ENCODE assay signal across 19 mouse cellular contexts in genomic region chr3:89788680-89789352, GRCm38 (mm10). TPM values are rescaled to one million over a fixed set of nuclear protein-coding genes. Genes with fewer than 3 reads are reported as not detected.
DNase-seq lines count a peak whose midpoint lies in the region; ATAC-seq and TF ChIP-seq lines count a peak whose summit lies in the region.
"Had no signal": no experiment of that assay in that cellular context is flagged by ENCODE, and none has a peak within 500 bp of the region (broad histone marks: within the 10 kb centered on the region; RNA-seq: fewer than 3 reads in every experiment).

No protein-coding gene starts in this region.

- H3K27ac ChIP-seq in heart, embryonic 10.5 days, result no peak overlapping the region
- H3K27ac ChIP-seq in lung, embryonic 14.5 days (ENCODE audit: low read depth), result no peak overlapping the region
- H3K27ac ChIP-seq in ES-E14 (ENCODE audit: insufficient read depth, low read depth, low read length, poor library complexity, severe bottlenecking), result peak overlapping the region; percentile 8; the same call in 1 of the 2 replicates
- no peak overlapping the region for H3K27ac ChIP-seq in limb, embryonic 10.5 days
- H3K27ac ChIP-seq: embryonic facial prominence, embryonic 12.5 days; heart, adult 2 months; kidney, postnatal 0 days; limb, embryonic 15.5 days; neural tube, embryonic 13.5 days had no signal

- H3K4me3 ChIP-seq in heart, embryonic 10.5 days, result no peak overlapping the region
- H3K4me3 ChIP-seq in lung, embryonic 14.5 days (ENCODE audit: low read depth, low read length), result no peak overlapping the region
- H3K4me3 ChIP-seq in ES-E14 (ENCODE audit: insufficient read depth in 1 of 2, low read depth in 1 of 2, low read length in 2 of 2, poor library complexity in 1 of 2, severe bottlenecking in 1 of 2), result peak overlapping the region; percentile 18 to 45; a peak in 3 of 4 replicates
- H3K4me3 ChIP-seq in limb, embryonic 10.5 days, result no peak overlapping the region
- H3K4me3 ChIP-seq: embryonic facial prominence, embryonic 12.5 days; heart, adult 2 months; limb, embryonic 15.5 days; neural tube, embryonic 13.5 days had no signal

- in situ Hi-C loops in ES-E14 (cut with MboI; ENCODE audit: low sequenced_read_pairs in 2 of 2, unreplicated experiment in 2 of 2), result no loop called here

- peaks cover 14% of the 10 kb centered on the region; the same call in 1 of the 2 replicates for H3K27me3 ChIP-seq in heart, embryonic 10.5 days (ENCODE audit: insufficient read depth, poor library complexity, severe bottlenecking)
- H3K27me3 ChIP-seq in lung, embryonic 14.5 days (ENCODE audit: insufficient read depth, low read length), result no peaks in the 10 kb centered on the region
- H3K27me3 ChIP-seq in limb, embryonic 10.5 days (ENCODE audit: low read depth, poor library complexity, severe bottlenecking), result no peaks in the 10 kb centered on the region
- H3K27me3 ChIP-seq: embryonic facial prominence, embryonic 12.5 days; limb, embryonic 15.5 days; neural tube, embryonic 13.5 days had no signal

- 72% methylated on average over 16 of the region's 16 CpGs for WGBS in heart, embryonic 10.5 days
- WGBS in lung, embryonic 14.5 days, result 72% methylated on average over 16 of the region's 16 CpGs
- 79% methylated on average over 16 of the region's 16 CpGs for WGBS in limb, embryonic 10.5 days

- intact Hi-C loops in heart, postnatal 36 days (cut with DNase I), result loop anchor here (5.0 kb wide), 1 partner anchor 173 kb away; the partner anchor contains the start of gene Atp8b2

- ATAC-seq in lung, embryonic 14.5 days (ENCODE audit: insufficient read depth), result no peak

- H3K9me3 ChIP-seq in heart, embryonic 10.5 days, result no peaks in the 10 kb centered on the region
- H3K9me3 ChIP-seq in lung, embryonic 14.5 days (ENCODE audit: low read depth, low read length), result no peaks in the 10 kb centered on the region
- no peaks in the 10 kb centered on the region for H3K9me3 ChIP-seq in ES-E14 (ENCODE audit: control insufficient read depth, insufficient read depth, low read depth, low read length)
- H3K9me3 ChIP-seq in limb, embryonic 10.5 days (replicated peaks), result no peaks in the 10 kb centered on the region
- H3K9me3 ChIP-seq: embryonic facial prominence, embryonic 12.5 days; limb, embryonic 15.5 days; neural tube, embryonic 13.5 days had no signal

- peak; percentile 72 for DNase-seq in heart, embryonic 10.5 days (ENCODE audit: low spot score)
- no peak for DNase-seq in heart, postnatal 36 days
- no peak for DNase-seq in lung, embryonic 14.5 days
- no peak for DNase-seq in lung, postnatal 4 days
- DNase-seq in ES-E14 (ENCODE audit: low read depth, low spot score), result no peak
- peak; percentile 27 for DNase-seq in limb, embryonic 10.5 days (ENCODE audit: low spot score)
- no peak for DNase-seq in cerebellum, adult 11 months
- DNase-seq: adrenal gland, postnatal 25 days; B cell, adult 2 months; gastrocnemius, postnatal 10 days; heart, adult 2 months; heart, postnatal 10 days; thymus, postnatal 4 days had no signal

- no peak overlapping the region for H3K9ac ChIP-seq in lung, embryonic 14.5 days
- peak overlapping the region; percentile 24 for H3K9ac ChIP-seq in ES-E14 (ENCODE audit: insufficient read depth, low read depth, low read length, poor library complexity, severe bottlenecking)
- H3K9ac ChIP-seq: embryonic facial prominence, embryonic 12.5 days; limb, embryonic 15.5 days; neural tube, embryonic 13.5 days had no signal

- H3K4me1 ChIP-seq in heart, embryonic 10.5 days, result peaks cover 10% of the 10 kb centered on the region
- H3K4me1 ChIP-seq in lung, embryonic 14.5 days (ENCODE audit: insufficient read depth), result no peaks in the 10 kb centered on the region
- peaks cover 9 to 31% of the 10 kb centered on the region in 2 experiments for H3K4me1 ChIP-seq in ES-E14 (ENCODE audit: control insufficient read depth in 2 of 2, insufficient read depth in 2 of 2, low read length in 2 of 2, poor library complexity in 1 of 2)
- peaks cover 10% of the 10 kb centered on the region for H3K4me1 ChIP-seq in limb, embryonic 10.5 days

- peak; percentile 19; the same call in 1 of the 2 replicates for TF ChIP-seq CTCF in lung, embryonic 14.5 days (IDR thresholded peaks at IDR 0.05; ENCODE audit: low read depth)

- no peaks in the 10 kb centered on the region for H3K36me3 ChIP-seq in heart, embryonic 10.5 days
- peaks cover 2% of the 10 kb centered on the region; the same call in 1 of the 2 replicates for H3K36me3 ChIP-seq in lung, embryonic 14.5 days (ENCODE audit: insufficient read depth)
- peaks cover 6% of the 10 kb centered on the region; the same call in 1 of the 2 replicates for H3K36me3 ChIP-seq in ES-E14 (ENCODE audit: control insufficient read depth, insufficient read depth, low read length, poor library complexity, severe bottlenecking)
- H3K36me3 ChIP-seq in limb, embryonic 10.5 days, result peaks cover under 1% of the 10 kb centered on the region; the same call in 1 of the 2 replicates
- H3K36me3 ChIP-seq: embryonic facial prominence, embryonic 12.5 days; limb, embryonic 15.5 days had no signal

- no peak overlapping the region for H3K4me2 ChIP-seq in lung, embryonic 14.5 days
- H3K4me2 ChIP-seq: embryonic facial prominence, embryonic 12.5 days; limb, embryonic 15.5 days; neural tube, embryonic 13.5 days had no signal

TF ChIP-seq in ES-E14, 5 proteins besides CTCF, POLR2A, EP300 and RAD21:
- TF ChIP-seq HCFC1 (IDR thresholded peaks at IDR 0.05; ENCODE audit: borderline replicate concordance, insufficient read depth, low read length) (no peak), ZC3H11A (IDR thresholded peaks at IDR 0.05; ENCODE audit: borderline replicate concordance, low read depth, low read length) (no peak), CHD2 (IDR thresholded peaks at IDR 0.05; ENCODE audit: low read depth, low read length) (no peak), MAFK (IDR thresholded peaks at IDR 0.05; ENCODE audit: insufficient read depth, low read depth, low read length) (no peak), ZNF384 (IDR thresholded peaks at IDR 0.05; ENCODE audit: low read depth, low read length) (no peak)

RNA-seq across cellular contexts. Expression of gene Ube2q1, which starts 15.4 kb away (rescaled TPM):
- polyA plus RNA-seq in heart, embryonic 10.5 days (2016; fragmentation: Nextera tagmentation; extraction: Ambion mirVana), result 9.5 and 14.7 TPM in 2 replicates
- total RNA-seq in heart, postnatal 36 days (2021), result 10 to 100 TPM; 24.4 to 26.9 TPM
- 21.7 and 22.8 TPM in 2 replicates for polyA plus RNA-seq in lung, embryonic 14.5 days (2014; fragmentation: Nextera tagmentation; extraction: Ambion mirVana)
- 45.2 and 47.6 TPM in 2 replicates for total RNA-seq in ES-E14 (2012; rRNA removed)
- polyA plus RNA-seq in limb, embryonic 10.5 days (2016; fragmentation: Nextera tagmentation; extraction: Ambion mirVana), result 15.6 and 16.0 TPM in 2 replicates

RNA-seq across cellular contexts. Expression of gene Chrnb2, which starts 24.4 kb away (rescaled TPM):
- polyA plus RNA-seq in heart, embryonic 10.5 days (2016; fragmentation: Nextera tagmentation; extraction: Ambion mirVana), result 0.25 and 0.26 TPM in 2 replicates
- total RNA-seq in heart, postnatal 36 days (2021), result under 1 TPM; 0.08 to 0.19 TPM
- polyA plus RNA-seq in lung, embryonic 14.5 days (2014; fragmentation: Nextera tagmentation; extraction: Ambion mirVana), result 0.47 and 0.63 TPM in 2 replicates
- total RNA-seq in ES-E14 (2012; rRNA removed), result 0.67 and 2.1 TPM in 2 replicates
- 0.41 and 0.56 TPM in 2 replicates for polyA plus RNA-seq in limb, embryonic 10.5 days (2016; fragmentation: Nextera tagmentation; extraction: Ambion mirVana)

RNA-seq across cellular contexts. Expression of gene She, which starts 42.4 kb away (rescaled TPM):
- 5.4 and 5.9 TPM in 2 replicates for polyA plus RNA-seq in heart, embryonic 10.5 days (2016; fragmentation: Nextera tagmentation; extraction: Ambion mirVana)
- total RNA-seq in heart, postnatal 36 days (2021), result 10 to 100 TPM; 13.2 to 15.0 TPM
- 11.7 and 12.1 TPM in 2 replicates for polyA plus RNA-seq in lung, embryonic 14.5 days (2014; fragmentation: Nextera tagmentation; extraction: Ambion mirVana)
- 2.0 and 2.6 TPM in 2 replicates for total RNA-seq in ES-E14 (2012; rRNA removed)
- polyA plus RNA-seq in limb, embryonic 10.5 days (2016; fragmentation: Nextera tagmentation; extraction: Ambion mirVana), result 2.8 and 3.1 TPM in 2 replicates
- total RNA-seq: megakaryocyte-erythroid progenitor cell, adult 5-6 weeks; monocyte, adult 5-6 weeks had no signal

Comparison
In these comparisons a context has a peak if more than half of its experiments do, and no peak if none do; other contexts are left out.
1. DNase-seq: peak in heart, embryonic 10.5 days (single experiment) and limb, embryonic 10.5 days (single experiment); none in heart, postnatal 36 days (0 of 2), lung, embryonic 14.5 days (single experiment), lung, postnatal 4 days (0 of 2), ES-E14 (single experiment) and cerebellum, adult 11 months (single experiment).
2. H3K4me3 ChIP-seq: peak in ES-E14 (2 of 2); none in heart, embryonic 10.5 days (single experiment), lung, embryonic 14.5 days (single experiment) and limb, embryonic 10.5 days (single experiment).